Mouse (Mus musculus) lung, embryonic 14.5 days (tissue): ENCODE measurements at regions not wholly inside any gene's neighbourhood (a gene's known extent, or its start where the extent isn't known, plus 50 kb on each side); places are given as distances from the start of the nearest gene placed in this dataset.

Experiments
- ATAC-seq: fragments of 200-750 bp; cut with Nextera tagmentation; 2 replicates; pipeline ENCODE4 v1.8.0; 2017; ENCODE audit warnings: mild to moderate bottlenecking, moderate TSS enrichment, moderate library complexity; ENCODE audit not compliant: insufficient read depth
- DNase-seq: peaks from one replicate; pipeline ENCODE4 v3.0.0-alpha.2; 2015
- H3K27ac ChIP-seq: fragments of 300-500 bp; sonication (generic); 2 replicates; pipeline ENCODE4 v1.5.1; 2014; ENCODE audit warnings: low read depth, mild to moderate bottlenecking, moderate library complexity
- H3K27me3 ChIP-seq: fragments of 300-500 bp; sonication (generic); 2 replicates; pipeline ENCODE4 v1.6.1; 2014; ENCODE audit warnings: low read length, control low read depth; ENCODE audit not compliant: insufficient read depth
- H3K36me3 ChIP-seq: fragments of 300-500 bp; sonication (generic); 2 replicates; pipeline ENCODE4 v1.6.1; 2014; ENCODE audit warnings: control low read depth; ENCODE audit not compliant: insufficient read depth
- H3K4me1 ChIP-seq: fragments of 300-500 bp; sonication (generic); 2 replicates; pipeline ENCODE4 v1.6.1; 2014; ENCODE audit warnings: antibody characterized with exemption, control low read depth; ENCODE audit not compliant: insufficient read depth
- H3K4me2 ChIP-seq: fragments of 300-500 bp; sonication (generic); 2 replicates; pipeline ENCODE4 v1.6.1; 2014; ENCODE audit warnings: mild to moderate bottlenecking
- H3K4me3 ChIP-seq: fragments of 300-500 bp; sonication (generic); 2 replicates; pipeline ENCODE4 v1.5.1; 2014; ENCODE audit warnings: low read depth, low read length
- H3K9ac ChIP-seq: fragments of 300-500 bp; sonication (generic); 2 replicates; pipeline ENCODE4 v1.6.1; 2014
- H3K9me3 ChIP-seq: fragments of 300-500 bp; sonication (generic); 2 replicates; pipeline ENCODE4 v1.6.1; 2016; ENCODE audit warnings: low read depth, low read length, control low read depth
- CTCF ChIP-seq: IDR thresholded peaks from 2 replicates; pipeline ENCODE4 v1.5.1; 2016; ENCODE audit warnings: antibody characterized with exemption, low read depth
- WGBS: fragments of 180-500 bp; shearing (Covaris S2); extraction: QIAGEN DNeasy Blood & Tissue Kit; methylation state at CpG from one replicate; pipeline ENCODE4 v1.1.7; 2014; 5-methylcytosine and 5-hydroxymethylcytosine counted together

DNA sequence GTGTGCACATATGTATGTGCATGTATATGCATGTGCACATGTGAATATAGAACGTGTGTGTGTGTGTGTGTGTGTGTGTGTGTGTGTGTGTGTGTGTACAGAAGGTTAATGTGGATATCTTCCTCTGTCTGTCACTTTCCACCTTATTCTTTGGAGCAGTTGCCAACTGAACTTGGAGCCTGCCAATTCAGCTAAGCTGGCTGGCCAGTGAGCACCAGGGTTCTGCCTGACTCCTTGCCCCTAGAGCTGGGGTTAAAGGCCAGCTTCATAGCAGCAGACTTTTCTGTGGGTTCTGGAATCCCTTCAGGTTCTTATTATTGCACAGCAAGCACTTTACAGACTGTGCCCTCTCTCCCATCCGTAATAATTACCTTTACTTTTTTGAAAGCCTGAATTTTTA, 258.5 kb upstream of the Pitx2 start:
- H3K36me3 ChIP-seq = no peaks in the 10 kb centered on the region
- DNase-seq (no peak), ATAC-seq (no peak)
- H3K9ac ChIP-seq = no peak overlapping the region
- H3K4me1 ChIP-seq = no peaks in the 10 kb centered on the region
- H3K4me2 ChIP-seq = no peak overlapping the region
- no peaks in the 10 kb centered on the region for H3K27me3 ChIP-seq
- WGBS = 79% methylated on average over 2 of the region's 2 CpGs
- no peaks in the 10 kb centered on the region for H3K9me3 ChIP-seq
- no peak for TF ChIP-seq CTCF
- H3K27ac ChIP-seq = no peak overlapping the region
- no peak overlapping the region for H3K4me3 ChIP-seq

DNA sequence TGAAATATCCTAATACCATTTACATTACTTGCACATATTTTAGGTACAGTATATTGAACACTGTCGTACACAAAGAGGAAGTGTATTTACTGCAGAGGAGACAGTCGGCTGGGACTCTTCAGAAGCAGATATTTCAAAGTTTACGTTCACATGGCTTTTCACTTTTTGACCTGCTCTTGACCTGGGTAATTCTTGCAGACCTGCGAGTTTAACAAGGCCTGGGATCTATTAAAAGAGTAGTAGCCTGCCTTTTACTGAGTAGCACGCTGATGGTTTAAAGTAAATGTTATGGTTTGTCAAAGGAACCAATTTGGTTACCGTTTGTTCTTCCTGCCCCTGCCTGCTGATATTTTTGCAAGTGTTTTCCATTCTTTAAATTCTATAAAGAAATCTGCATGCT, 255.0 kb upstream of the Pitx2 start:
- no peak overlapping the region for H3K27ac ChIP-seq
- no peak for ATAC-seq
- H3K27me3 ChIP-seq = no peaks in the 10 kb centered on the region
- H3K9ac ChIP-seq = no peak overlapping the region
- H3K4me2 ChIP-seq = no peak overlapping the region
- H3K4me3 ChIP-seq = no peak overlapping the region
- TF ChIP-seq CTCF = no peak
- no peaks in the 10 kb centered on the region for H3K4me1 ChIP-seq
- 17% methylated on average over 6 of the region's 6 CpGs for WGBS
- no peaks in the 10 kb centered on the region for H3K36me3 ChIP-seq
- no peaks in the 10 kb centered on the region for H3K9me3 ChIP-seq
- no peak for DNase-seq

GRCm38 (mm10) chr3:128954886-128955285, 244.8 kb upstream of the Pitx2 start:
- Histone ChIP-seq H3K36me3 (no peaks in the 10 kb centered on the region), H3K4me1 (no peaks in the 10 kb centered on the region), H3K9ac (no peak overlapping the region), H3K27me3 (no peaks in the 10 kb centered on the region), H3K9me3 (no peaks in the 10 kb centered on the region), H3K27ac (no peak overlapping the region), H3K4me3 (no peak overlapping the region), H3K4me2 (no peak overlapping the region)
- TF ChIP-seq CTCF = no peak
- no peak for DNase-seq
- 91% methylated on average over 8 of the region's 8 CpGs for WGBS
- ATAC-seq = no peak

GRCm38 (mm10) chr3:128976752-128977151, 222.9 kb upstream of the Pitx2 start:
- no peak overlapping the region for H3K4me2 ChIP-seq
- no peaks in the 10 kb centered on the region for H3K9me3 ChIP-seq
- no peaks in the 10 kb centered on the region for H3K4me1 ChIP-seq
- H3K36me3 ChIP-seq = no peaks in the 10 kb centered on the region
- no peak overlapping the region for H3K27ac ChIP-seq
- no peak for TF ChIP-seq CTCF
- ATAC-seq (no peak), DNase-seq (no peak)
- no peak overlapping the region for H3K4me3 ChIP-seq
- 70% methylated on average over 5 of the region's 5 CpGs for WGBS
- H3K9ac ChIP-seq = no peak overlapping the region
- H3K27me3 ChIP-seq = no peaks in the 10 kb centered on the region

- H3K4me2 ChIP-seq = peak overlapping the region; percentile 35; the same call in 1 of the 2 replicates
- no peak for DNase-seq
- WGBS = 42% methylated on average over 17 of the region's 17 CpGs
- H3K27ac ChIP-seq = no peak overlapping the region
- H3K9me3 ChIP-seq = no peaks in the 10 kb centered on the region
- H3K27me3 ChIP-seq = no peaks in the 10 kb centered on the region
- no peak overlapping the region for H3K9ac ChIP-seq
- no peak for ATAC-seq
- 0 out of 2 replicates have a peak, but pooled peaks cover 3% of the 10 kb centered on the region for H3K4me1 ChIP-seq
- peak overlapping the region; percentile 9; the same call in 1 of the 2 replicates for H3K4me3 ChIP-seq
- no peak for TF ChIP-seq CTCF
- H3K36me3 ChIP-seq = no peaks in the 10 kb centered on the region
Measured at GRCm38 (mm10) chr3:128990183-128990912, 209.3 kb upstream of the Pitx2 start.

DNA sequence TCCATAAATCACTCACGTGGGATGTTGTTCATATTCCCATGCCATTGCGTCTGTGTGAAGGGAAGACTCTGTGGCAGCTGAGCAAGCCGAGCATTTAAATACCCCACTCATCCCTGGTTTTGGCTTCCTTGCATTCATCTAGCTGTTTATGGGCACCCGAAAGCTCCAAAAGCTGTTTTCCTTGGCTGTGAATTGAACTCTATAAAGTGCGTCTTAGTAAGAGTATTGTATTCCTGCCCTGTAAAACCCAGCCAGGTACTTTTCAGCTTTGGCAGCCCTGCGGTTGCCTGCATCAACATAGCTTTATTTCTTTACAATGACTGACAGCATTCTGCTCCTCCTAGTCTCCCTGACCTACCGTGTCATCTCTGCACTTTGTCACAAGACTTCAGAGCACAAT, 196.8 kb upstream of the Pitx2 start:
- DNase-seq = no peak
- no peak overlapping the region for H3K4me3 ChIP-seq

DNA sequence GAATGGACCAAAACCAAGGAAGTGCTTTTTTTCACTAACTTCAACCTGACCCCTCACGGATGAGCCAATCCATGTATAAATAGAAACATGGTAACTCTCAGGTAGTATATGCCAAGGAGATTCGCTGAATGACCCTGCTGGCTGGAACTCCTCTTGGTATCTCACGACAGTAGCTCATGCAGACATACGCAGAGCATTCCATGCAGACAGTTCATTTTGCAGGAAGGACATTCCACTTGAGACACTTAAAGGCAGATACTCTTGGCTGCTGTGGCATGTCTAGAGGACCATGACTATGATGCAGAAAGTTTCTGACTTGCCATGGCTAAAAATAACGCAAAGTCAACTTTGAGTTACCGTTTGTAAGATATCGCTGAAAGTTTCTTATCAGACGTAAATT, 195.6 kb upstream of the Pitx2 start:
- 72% methylated on average over 8 of the region's 8 CpGs for WGBS
- H3K9me3 ChIP-seq = no peaks in the 10 kb centered on the region
- H3K27me3 ChIP-seq = no peaks in the 10 kb centered on the region
- no peak overlapping the region for H3K4me2 ChIP-seq
- TF ChIP-seq CTCF = no peak
- ATAC-seq (no peak), DNase-seq (no peak)
- no peaks in the 10 kb centered on the region for H3K4me1 ChIP-seq
- no peak overlapping the region for H3K27ac ChIP-seq
- H3K9ac ChIP-seq = no peak overlapping the region
- no peak overlapping the region for H3K4me3 ChIP-seq
- no peaks in the 10 kb centered on the region for H3K36me3 ChIP-seq

More for the DNA sequence above, 196.8 kb upstream of the Pitx2 start:
- Histone ChIP-seq H3K4me2 (no peak overlapping the region), H3K27me3 (no peaks in the 10 kb centered on the region), H3K9me3 (no peaks in the 10 kb centered on the region), H3K9ac (no peak overlapping the region), H3K4me1 (no peaks in the 10 kb centered on the region), H3K27ac (no peak overlapping the region), H3K36me3 (no peaks in the 10 kb centered on the region)
- TF ChIP-seq CTCF = no peak
- ATAC-seq = no peak
- WGBS = 72% methylated on average over 7 of the region's 7 CpGs
